Mouse (Mus musculus): Measurements from ENCODE around the gene Cdc14b.

The Cdc14b gene

DNA sequence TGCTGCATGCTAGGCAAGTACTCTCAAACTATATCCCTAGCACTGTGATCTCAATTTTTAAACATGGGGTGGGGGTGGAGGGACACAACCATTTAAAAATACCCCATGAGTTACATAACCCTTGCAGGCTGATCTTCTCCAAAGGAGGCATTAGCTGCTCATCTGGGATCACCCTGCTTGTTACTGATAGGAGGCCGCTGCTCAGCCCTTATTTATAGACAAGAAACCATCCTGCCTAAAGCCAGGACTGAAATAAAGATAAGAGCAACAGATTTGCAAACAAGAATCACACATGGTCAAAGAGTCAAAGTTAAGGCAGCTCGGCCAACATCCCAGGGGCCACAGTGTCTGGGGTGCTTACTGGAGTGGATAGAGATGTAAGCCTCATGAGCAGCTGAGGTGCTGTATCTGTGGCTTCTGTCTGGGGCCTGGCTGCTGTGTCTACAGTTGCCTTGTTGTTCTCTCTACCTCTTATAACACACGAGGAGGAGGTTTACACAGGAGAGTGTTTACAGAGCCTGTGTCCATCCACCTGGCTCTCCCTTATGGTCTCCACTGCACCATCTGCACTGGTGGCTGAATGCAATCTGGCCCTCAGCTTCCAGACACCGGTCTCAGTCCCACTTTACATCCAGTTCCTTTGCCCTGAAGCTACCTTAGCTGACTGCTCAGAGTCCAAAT lies 38.0 kb downstream of the Cdc14b start:
- DNase-seq (ENCODE audit: low spot score): peak; percentile 70

- no peak for DNase-seq (ENCODE audit: low spot score)
Measured at GRCm38 (mm10) chr13:64235777-64236176, 39.3 kb downstream of the Cdc14b start.

DNA sequence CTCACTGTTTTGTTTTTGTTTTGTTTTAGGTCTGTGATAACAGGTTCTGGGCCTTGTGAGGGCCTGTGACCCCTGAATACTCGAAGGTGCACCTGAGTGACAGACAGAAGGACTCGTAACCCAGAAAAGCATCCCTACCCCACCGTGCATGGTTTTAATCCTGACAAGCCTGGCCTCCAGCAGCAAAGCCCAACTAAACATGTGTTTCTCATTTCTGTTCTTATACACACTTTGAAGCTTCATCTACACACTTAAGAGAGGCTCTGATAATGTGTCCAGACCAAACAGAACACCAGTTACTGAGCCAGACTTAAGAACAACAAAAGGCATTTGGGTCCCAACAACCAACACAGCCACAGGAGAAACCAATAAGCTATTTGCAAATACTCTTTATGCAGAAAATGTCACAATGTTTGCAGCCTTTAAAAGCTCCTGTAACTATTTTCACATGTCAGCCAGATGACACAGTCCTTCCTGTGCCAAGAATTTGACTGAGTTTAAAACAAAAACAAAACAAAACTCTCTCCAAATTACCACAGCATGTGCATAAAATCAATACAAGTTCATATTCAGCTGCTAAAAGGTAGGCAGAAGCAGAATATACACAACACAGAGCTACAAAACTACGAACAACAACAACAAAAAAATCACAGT lies 39.9 kb downstream of the Cdc14b start:
- no peak for DNase-seq (ENCODE audit: low spot score)

DNA sequence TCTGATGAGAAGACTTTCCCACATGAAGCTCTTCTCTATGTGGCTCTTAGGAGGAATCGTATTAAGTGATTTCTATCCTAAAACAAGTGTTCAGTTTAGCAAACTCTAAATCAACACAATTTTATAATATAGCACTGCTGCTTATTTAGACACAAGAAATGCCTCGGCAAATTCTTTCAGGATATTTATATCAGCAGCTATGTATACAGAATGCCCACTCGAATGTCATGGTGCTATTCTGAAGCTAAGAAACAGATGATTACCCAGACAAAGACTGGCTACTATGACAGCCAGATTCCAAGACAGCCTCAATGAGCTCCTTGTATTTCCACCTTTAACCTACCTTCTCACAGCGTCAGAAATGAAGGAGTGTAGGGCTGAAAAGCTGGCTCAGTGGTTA lies 42.0 kb downstream of the Cdc14b start:
- DNase-seq (ENCODE audit: low spot score): no peak

DNA sequence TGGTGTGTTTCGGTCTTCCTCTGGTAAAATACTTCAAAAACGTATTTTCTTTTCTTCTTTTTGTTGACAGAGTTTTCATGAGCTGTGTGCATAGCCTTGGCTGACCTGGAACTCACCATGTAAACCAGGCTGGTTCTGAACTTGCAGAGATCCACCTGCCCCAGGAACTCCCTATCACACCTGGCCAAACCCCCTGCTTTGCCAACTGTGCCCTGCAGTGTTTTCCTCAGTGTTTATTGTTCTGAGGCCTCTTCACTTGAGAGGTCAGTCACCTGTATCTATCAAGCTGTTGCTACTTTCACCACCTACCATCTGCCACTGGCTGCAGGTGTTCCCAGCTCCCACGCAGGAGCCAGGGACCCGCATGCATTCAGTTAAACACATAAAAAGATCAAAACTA lies 48.4 kb downstream of the Cdc14b start:
- no peak for DNase-seq (ENCODE audit: low spot score)

- DNase-seq (ENCODE audit: low spot score): no peak
Measured at GRCm38 (mm10) chr13:64225738-64226137, 49.4 kb downstream of the Cdc14b start.

DNA sequence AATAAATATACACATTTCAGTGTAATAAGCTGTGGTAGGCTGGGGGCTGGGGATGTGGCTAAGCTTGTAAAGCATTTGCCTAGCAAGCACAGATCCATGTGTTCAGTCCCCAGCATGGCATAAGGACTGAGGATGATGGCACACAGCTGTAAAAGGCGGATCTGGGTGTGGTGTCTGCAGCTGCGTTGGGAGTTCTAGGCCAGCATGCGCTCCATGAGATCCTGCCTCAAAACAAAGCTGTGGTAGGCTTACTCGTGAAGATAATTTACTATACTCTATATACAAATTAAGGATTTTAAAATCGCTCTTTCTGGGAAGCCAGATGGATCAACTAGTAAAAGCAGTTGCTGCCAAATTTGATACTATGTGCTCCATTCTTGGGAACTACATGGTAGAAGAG lies 60.2 kb downstream of the Cdc14b start:
- no peak for DNase-seq (ENCODE audit: low spot score)

DNA sequence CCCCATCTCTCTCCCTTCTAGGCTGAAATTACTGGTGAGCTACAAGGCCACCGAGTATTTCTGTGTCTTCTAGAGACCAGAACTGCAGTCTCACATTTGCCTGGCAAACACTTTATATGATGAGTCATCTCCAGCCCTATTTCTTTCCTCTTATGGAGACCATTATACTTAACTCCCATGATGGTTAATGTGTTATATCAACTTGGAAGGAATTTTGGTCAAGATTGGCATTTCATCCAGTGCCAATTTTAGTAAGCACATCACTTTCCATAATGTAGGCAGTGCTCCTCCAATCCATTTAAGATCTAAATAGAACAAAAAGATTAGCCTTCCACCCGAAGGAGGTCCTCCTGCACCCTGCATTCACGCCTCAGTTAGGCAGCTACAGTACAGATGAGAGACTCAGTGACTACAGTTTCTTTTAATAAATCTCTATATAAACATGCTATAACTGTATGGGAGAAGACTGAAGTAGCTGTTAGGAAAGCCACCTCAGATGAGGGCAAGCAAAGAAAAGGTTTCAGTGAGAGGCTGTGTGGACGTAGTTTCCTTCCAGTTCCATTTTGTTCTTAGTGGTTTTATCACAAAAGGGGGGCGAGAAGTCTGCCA lies 63.0 kb downstream of the Cdc14b start:
- no peak for DNase-seq (ENCODE audit: low spot score)

- no peak for DNase-seq (ENCODE audit: low spot score)
Measured at GRCm38 (mm10) chr13:64208146-64208545, 66.9 kb downstream of the Cdc14b start.

- peak; percentile 19 for DNase-seq (ENCODE audit: low spot score)
Measured at GRCm38 (mm10) chr13:64205186-64205585, 69.9 kb downstream of the Cdc14b start.

- no peak for DNase-seq (ENCODE audit: low spot score)
Measured at GRCm38 (mm10) chr13:64204726-64205125, 70.4 kb downstream of the Cdc14b start.

DNA sequence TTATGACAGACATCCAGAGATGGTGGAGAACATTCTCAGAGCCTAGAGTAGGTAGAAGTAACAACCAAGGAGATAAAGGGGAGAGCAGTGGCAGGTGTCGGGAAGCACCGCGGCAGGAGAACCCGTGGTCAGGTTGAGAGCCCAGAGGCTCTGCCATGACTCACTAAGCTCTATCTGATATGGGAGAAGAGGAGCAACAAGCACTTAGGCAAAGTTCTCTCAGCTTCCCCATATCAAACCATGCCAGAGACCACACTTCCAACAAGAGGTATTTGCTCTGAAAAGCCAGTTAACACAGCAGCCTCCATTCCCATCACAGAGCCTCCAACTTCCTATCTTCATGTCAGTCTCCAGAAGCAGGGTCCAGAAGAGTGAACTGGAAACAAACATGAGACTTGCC lies 74.2 kb downstream of the Cdc14b start:
- no peak for DNase-seq (ENCODE audit: low spot score)

DNA sequence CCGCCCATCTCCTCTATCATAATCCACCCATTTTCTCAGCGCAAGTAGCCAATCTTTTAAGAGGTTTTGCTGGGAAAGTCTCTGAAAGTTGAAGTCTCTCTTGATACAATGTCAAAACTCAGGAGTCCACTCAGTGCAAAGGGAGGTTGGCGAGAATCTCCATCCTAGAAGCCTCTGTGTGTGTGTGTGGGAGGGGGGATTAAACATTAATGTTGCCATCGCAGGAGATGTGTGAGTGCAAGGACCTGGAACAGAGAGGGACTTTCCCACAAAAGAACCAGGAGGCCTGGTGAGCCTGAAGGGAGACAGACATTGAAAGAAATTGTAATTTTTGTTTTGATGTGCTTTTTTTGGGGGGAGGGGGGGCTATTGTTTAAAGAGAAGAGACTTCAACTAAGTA lies 76.8 kb downstream of the Cdc14b start:
- DNase-seq (ENCODE audit: low spot score): no peak

DNA sequence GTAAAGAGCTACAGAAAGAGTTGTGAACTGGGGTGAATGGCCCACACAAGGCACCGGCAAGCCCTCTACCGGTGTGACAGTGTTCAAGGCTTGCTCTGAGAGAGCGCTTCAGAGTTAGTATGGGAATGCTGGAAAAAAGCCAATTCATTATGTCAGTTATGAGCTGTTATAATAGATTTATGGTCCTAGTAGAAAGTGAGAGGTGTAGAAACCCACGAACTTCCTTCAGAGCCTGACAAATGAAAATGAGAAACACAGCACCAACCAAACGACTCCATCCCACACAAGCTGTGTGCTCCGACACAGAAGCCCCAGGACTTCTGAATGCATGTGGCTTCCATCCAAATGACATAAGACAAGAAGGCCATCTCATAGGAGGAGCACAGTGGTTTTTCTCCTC lies 77.2 kb downstream of the Cdc14b start:
- no peak for DNase-seq (ENCODE audit: low spot score)

DNA sequence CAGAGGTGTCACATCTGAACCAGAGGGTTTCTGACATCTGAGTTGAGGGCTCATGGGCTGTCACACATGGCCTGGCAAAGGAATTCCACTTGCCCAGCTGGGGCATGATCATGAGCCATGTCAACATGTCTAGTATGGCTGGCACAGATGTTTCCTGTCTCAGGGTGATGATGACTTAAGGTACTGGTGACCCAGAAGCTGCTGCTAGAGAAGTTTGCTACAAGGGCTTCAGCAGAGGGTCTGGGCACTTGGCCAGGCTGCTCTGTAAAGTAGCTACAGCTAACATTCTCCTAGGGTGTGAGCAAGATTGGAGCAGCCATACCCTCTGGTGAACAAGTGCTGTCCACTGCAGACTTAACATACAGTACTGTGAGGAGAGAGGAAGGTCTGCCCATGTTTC lies 88.0 kb downstream of the Cdc14b start:
- DNase-seq (ENCODE audit: low spot score): no peak

DNA sequence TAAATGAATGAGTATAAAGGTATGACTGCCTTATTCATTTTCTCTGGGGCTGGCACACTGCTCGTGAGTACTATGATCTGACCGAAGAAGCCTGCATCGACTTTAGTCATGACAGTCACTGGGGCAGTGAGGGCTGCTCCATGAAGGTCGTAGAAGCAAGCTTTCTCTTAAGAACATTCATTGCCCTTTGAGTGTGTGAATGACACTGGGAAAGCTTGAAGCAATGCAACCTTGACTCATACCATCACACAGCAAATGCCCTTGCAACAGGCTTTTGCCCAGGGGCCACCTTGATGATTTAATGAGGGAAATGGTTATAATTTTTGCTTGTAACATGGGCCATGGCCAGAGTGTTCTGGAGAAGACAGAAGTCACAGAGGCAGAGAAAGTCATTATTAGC lies 88.6 kb downstream of the Cdc14b start:
- no peak for DNase-seq (ENCODE audit: low spot score)

DNA sequence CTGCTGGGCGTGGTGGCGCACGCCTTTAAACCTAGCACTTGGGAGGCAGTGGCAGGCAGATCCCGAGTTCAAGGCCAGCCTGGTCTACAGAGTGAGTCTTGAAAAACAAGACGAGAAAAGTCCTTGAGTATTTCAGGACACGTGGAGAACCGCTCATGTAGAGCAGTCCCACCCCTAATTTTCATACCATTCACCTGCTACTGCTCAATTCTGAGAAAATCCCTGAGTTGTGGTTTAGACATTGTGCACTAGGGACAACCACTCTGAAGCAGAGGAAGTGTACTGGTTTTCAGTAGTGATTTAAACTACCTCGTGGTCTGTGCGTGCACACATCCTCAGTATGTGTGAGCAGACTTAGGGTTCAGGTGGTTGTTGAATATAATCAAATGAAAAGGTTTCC lies 89.5 kb downstream of the Cdc14b start:
- no peak for DNase-seq (ENCODE audit: low spot score)

DNA sequence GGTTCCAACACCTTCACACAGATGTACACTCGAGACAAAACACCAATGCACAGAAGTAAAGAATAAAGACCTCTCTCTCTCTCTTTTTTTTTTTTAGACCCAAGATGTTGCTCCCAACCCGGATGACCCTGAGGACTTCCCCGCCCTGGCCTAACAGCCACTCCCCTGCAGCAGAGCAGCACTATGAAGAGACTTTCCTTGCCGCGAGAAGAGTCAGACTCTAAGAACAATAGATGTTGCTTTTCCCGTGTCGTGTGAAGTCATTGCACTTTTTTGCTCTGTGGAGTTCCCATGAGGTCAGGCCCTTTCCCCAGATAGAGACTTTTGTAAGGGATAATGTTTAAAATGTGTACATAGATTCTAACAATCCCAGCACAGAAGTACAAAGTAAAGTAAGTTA lies 89.9 kb downstream of the Cdc14b start:
- no peak for DNase-seq (ENCODE audit: low spot score)

DNA sequence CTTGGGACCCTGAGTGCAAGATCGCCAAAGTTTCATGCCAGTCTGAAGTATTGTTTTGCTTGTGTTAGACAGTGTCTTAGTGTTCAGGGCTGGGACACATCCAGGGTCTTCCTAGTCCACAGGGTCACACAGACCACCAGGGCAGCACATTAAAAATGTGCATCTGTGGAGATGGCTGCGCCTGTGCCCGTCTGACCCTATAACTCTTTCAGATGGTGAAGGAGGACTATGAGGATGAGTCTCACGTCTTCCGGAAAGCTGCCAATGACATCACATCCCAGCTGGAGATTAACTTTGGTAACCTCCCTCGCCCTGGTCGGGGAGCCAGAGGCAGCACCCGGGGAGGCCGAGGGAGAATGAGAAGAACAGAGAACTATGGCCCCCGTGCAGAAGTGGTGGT lies 90.7 kb downstream of the Cdc14b start:
- no peak for DNase-seq (ENCODE audit: low spot score)

DNA sequence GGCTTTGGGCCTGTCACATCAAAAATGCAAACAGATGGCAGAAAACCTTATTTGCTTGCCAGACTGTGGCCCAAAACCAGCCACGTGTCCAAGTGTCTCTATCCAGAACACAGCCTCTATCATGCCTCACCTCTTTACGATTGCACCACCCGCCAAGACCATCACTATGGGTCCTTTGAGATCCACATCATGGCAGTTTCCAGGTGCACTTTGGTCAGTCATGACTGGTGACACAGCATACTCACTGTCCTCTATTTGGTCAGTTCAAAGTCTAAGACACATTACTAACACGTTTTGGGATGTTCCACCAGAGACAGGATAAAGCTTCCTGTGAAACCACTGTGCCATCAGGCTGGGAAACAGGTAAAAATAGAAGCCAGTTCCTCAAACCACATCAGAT lies 91.5 kb downstream of the Cdc14b start:
- no peak for DNase-seq (ENCODE audit: low spot score)

- DNase-seq (ENCODE audit: low spot score): no peak
Measured at GRCm38 (mm10) chr13:64182091-64182490, 93.0 kb downstream of the Cdc14b start.

GRCm38 (mm10) chr13:64180888-64181287 lies 94.2 kb downstream of the Cdc14b start:
- DNase-seq (ENCODE audit: low spot score): peak; percentile 41

GRCm38 (mm10) chr13:64180300-64180699 lies 94.8 kb downstream of the Cdc14b start:
- DNase-seq (ENCODE audit: low spot score): no peak

Data from yolk sac, embryonic 10.5 days (tissue).